Mouse (Mus musculus): ENCODE data around the gene Krtap4-1. TPM values are rescaled to one million over a fixed set of nuclear protein-coding genes. Genes with fewer than 3 reads are reported as not detected.
"Not testable (repeated sequence)": the region's sequence is repeated elsewhere in the genome, so short reads cannot be mapped to it uniquely, and the experiment has no call there.

Krtap4-1 gene
- polyA plus RNA-seq (2015; fragmentation: Nextera tagmentation; extraction: Ambion mirVana) = not detected in 2 replicates

DNA sequence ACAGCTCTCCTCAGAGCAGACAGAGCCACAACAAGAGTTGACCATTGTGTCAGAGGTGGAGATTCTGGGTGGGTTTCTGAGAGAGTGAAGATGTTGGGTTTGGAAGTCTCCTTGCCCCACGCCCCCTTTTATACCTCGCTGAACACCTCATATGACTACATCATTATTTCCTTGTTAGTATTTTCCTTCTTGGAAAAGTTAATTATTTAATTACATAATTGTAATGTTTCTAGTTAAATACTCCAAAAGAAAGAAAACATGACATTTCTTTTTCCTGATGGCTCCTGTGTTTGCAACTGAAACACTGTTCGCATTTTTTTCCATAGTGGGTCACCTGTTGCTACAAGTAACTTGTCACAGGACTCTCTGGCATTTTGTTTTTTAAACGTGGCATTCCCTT lies at the start of gene Krtap4-1:
TSS of gene Krtap4-1 (minus strand) at position 101 of the 400 bp plus-strand sequence.
- H3K4me2 ChIP-seq = no peak within 1 kb of the TSS
- ATAC-seq (ENCODE audit: low read depth) = no peak
- 86% methylated on average over 4 of the region's 4 CpGs for WGBS

DNA sequence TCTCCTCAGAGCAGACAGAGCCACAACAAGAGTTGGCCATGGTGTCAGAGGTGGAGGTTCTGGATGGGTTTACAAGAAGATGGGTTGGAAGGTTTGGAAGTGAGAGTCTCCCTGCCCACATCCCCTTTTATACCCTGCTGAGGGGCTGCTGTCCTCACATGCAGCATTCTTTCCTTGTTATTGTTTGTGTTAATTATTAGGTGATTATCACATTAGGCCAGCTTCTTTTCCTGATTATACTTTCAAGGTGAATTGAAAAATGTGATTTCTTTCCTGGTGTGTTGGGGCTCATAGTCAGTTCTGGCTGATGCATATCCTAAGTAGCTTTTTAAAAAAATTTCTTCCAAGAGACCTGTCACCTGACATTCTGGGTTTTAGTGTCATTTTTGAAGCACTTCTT lies 37.8 kb upstream of the Krtap4-1 start, which contains the start of gene Krtap4-6:
TSS of gene Krtap4-6 (minus strand) at position 101 of the 400 bp plus-strand sequence.
- Histone ChIP-seq H3K4me1 (replicated peaks) (no peaks in the 10 kb centered on the region), H3K36me3 (no peaks in the 10 kb centered on the region), H3K4me2 (no peak within 1 kb of the TSS), H3K4me3 (no peak within 1 kb of the TSS), H3K27ac (replicated peaks) (no peak within 1 kb of the TSS), H3K9me3 (no peaks in the 10 kb centered on the region), H3K27me3 (no peaks in the 10 kb centered on the region), H3K9ac (no peak within 1 kb of the TSS)
- no peak for ATAC-seq (ENCODE audit: low read depth)

More for the DNA sequence above, at the start of gene Krtap4-1:
- Histone ChIP-seq H3K36me3 (no peaks in the 10 kb centered on the region), H3K9me3 (no peaks in the 10 kb centered on the region), H3K27ac (replicated peaks) (no peak within 1 kb of the TSS), H3K4me3 (no peak within 1 kb of the TSS), H3K27me3 (no peaks in the 10 kb centered on the region), H3K4me1 (replicated peaks) (no peaks in the 10 kb centered on the region), H3K9ac (no peak within 1 kb of the TSS)

GRCm38 (mm10) chr11:99662802-99663201 lies 34.8 kb upstream of the Krtap4-1 start:
- WGBS = 86% methylated on average over 10 of the region's 10 CpGs
- Histone ChIP-seq H3K4me2 (no peak overlapping the region), H3K9me3 (no peaks in the 10 kb centered on the region), H3K4me3 (no peak overlapping the region), H3K27me3 (no peaks in the 10 kb centered on the region), H3K27ac (replicated peaks) (no peak overlapping the region), H3K4me1 (replicated peaks) (no peaks in the 10 kb centered on the region), H3K36me3 (no peaks in the 10 kb centered on the region), H3K9ac (no peak overlapping the region)
- ATAC-seq (ENCODE audit: low read depth) = no peak

- Histone ChIP-seq H3K9me3 (no peaks in the 10 kb centered on the region), H3K9ac (no peak overlapping the region), H3K36me3 (no peaks in the 10 kb centered on the region), H3K27me3 (no peaks in the 10 kb centered on the region), H3K4me3 (no peak overlapping the region), H3K4me2 (no peak overlapping the region), H3K4me1 (replicated peaks) (no peaks in the 10 kb centered on the region), H3K27ac (replicated peaks) (no peak overlapping the region)
- ATAC-seq (ENCODE audit: low read depth) = no peak
- WGBS = 77% methylated on average over 4 of the region's 4 CpGs
Measured at GRCm38 (mm10) chr11:99659256-99659655, 31.2 kb upstream of the Krtap4-1 start.

DNA sequence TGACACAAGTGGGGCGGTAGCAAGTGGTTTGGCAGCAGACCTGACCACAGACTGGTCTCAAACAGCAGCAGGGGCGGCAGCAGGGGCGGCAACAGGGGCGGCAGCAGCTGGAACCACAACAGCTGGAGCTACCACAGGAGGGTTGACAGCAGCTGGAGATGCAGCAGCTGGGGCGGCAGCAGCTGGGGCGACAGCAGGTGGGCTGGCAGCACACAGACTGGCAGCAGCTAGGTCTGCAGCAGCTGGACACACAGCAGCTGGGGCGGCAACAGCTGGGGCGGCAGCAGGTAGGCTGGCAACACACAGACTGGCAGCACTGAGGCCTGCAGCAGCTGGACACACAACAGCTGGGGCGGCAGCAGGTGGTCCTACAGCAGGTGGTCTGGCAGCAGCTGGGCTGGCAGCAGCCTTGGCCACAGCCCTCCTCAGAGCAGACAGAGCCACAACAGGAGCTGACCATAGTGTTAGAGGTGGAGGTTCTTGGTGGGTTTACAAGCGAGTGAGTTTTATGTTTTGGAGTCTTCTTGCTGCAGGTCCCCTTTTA lies 30.5 kb upstream of the Krtap4-1 start, which contains the start of gene Gm11563:
TSS of gene Gm11563 (minus strand) at position 494 of the 544 bp plus-strand sequence.
- H3K4me1 ChIP-seq (replicated peaks); H3K36me3 ChIP-seq; H3K27me3 ChIP-seq; H3K9ac ChIP-seq; ATAC-seq (ENCODE audit: low read depth); H3K9me3 ChIP-seq; H3K27ac ChIP-seq (replicated peaks); H3K4me2 ChIP-seq; H3K4me3 ChIP-seq: not testable (repeated sequence)
- 57% methylated on average over 10 of the region's 10 CpGs for WGBS

DNA sequence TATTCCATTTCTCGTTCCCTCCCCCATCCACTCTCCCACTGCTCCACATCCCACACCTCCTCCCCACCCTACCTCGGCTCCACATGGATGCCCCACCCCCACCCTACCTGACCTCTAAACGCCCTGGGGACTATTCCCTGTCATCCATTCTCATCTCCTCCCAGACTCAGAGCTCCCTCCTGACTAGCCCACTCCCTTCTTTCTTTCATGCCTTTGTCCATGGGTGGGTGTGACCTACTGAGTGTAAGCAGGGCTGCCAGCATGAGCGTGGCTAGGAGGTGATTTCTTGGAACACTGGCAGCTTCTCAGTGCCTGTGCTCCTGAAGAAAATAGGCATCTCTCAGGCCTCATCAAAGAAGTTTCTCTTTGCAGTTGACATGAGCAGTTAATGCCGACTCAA lies 29.0 kb upstream of the Krtap4-1 start:
- H3K4me2 ChIP-seq = no peak overlapping the region
- no peak overlapping the region for H3K27ac ChIP-seq (replicated peaks)
- WGBS = 40% methylated on average over 5 of the region's 5 CpGs
- no peaks in the 10 kb centered on the region for H3K9me3 ChIP-seq
- ATAC-seq (ENCODE audit: low read depth) = no peak
- no peak overlapping the region for H3K9ac ChIP-seq
- no peaks in the 10 kb centered on the region for H3K4me1 ChIP-seq (replicated peaks)
- no peaks in the 10 kb centered on the region for H3K36me3 ChIP-seq
- H3K4me3 ChIP-seq = no peak overlapping the region
- H3K27me3 ChIP-seq = no peaks in the 10 kb centered on the region

DNA sequence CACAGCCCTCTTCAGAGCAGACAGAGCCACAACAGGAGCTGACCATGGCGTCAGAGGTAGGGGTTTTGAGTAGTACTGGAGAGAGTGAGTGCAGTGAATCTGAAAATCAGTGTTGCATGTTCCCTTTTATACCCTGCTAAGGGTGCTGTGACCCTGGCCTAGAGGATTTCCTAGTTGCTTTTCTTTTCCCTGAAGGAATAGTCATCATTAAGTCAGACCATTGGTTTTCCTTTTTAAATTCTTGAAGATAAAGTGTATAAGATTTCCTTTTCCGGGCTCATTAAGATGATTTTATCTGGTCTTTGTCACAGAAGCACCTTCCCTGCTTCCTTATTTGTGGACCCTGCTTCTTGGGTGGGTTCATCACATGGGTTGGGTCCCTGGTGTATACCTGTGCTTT lies 22.1 kb upstream of the Krtap4-1 start, which contains the start of gene Gm11555:
TSS of gene Gm11555 (minus strand) at position 101 of the 400 bp plus-strand sequence.
- Histone ChIP-seq H3K4me2 (no peak within 1 kb of the TSS), H3K9ac (no peak within 1 kb of the TSS), H3K4me1 (replicated peaks) (no peaks in the 10 kb centered on the region), H3K27me3 (no peaks in the 10 kb centered on the region), H3K36me3 (no peaks in the 10 kb centered on the region), H3K4me3 (no peak within 1 kb of the TSS), H3K9me3 (no peaks in the 10 kb centered on the region), H3K27ac (replicated peaks) (no peak within 1 kb of the TSS)
- ATAC-seq (ENCODE audit: low read depth) = no peak
- 82% methylated on average over 2 of the region's 2 CpGs for WGBS

DNA sequence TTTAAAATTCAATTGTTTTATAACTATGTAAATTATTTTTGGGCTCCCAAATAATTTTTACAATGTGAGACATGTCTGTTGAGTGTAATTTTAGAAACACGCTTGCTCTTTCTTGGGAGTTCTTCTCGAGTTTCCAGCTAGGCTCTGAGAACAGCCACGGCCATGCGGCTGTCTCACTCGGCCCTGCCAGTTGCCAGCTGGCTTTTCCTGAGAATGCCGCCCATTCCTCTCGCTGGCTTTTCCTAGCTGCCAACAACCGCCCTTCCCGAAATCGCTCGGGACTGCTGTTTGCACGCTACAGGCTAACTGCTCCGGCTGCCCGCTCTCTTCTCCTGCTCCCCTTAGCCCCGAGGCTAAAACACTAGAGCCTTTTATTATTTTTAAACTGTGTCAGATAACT lies 18.4 kb upstream of the Krtap4-1 start:
- ATAC-seq (ENCODE audit: low read depth) = no peak
- Histone ChIP-seq H3K9ac (no peak overlapping the region), H3K4me1 (replicated peaks) (no peaks in the 10 kb centered on the region), H3K4me3 (no peak overlapping the region), H3K27ac (replicated peaks) (no peak overlapping the region), H3K4me2 (no peak overlapping the region), H3K27me3 (no peaks in the 10 kb centered on the region), H3K9me3 (no peaks in the 10 kb centered on the region), H3K36me3 (no peaks in the 10 kb centered on the region)
- 90% methylated on average over 15 of the region's 15 CpGs for WGBS

DNA sequence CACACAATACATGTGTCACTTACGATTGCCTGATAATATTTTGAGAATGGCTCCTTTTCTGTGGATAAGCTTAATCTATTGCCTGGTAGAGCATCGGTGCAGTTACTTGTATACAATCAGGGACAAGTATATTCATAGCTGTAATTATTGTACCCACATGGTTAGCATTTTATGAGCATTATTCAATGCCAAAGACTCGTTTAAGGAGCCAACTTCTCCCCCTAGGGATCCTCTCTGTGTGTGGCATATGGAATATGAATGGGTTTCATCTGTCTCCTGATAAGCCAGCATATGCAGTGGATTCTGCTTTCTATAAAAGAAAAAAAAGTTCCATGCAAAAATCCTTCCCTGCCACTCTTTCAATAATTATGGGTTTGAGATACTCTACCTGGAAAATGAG lies 16.3 kb upstream of the Krtap4-1 start:
- H3K4me3 ChIP-seq = no peak overlapping the region
- no peaks in the 10 kb centered on the region for H3K9me3 ChIP-seq
- H3K9ac ChIP-seq = no peak overlapping the region
- 60% methylated on average over 3 of the region's 3 CpGs for WGBS
- no peak overlapping the region for H3K27ac ChIP-seq (replicated peaks)
- H3K4me2 ChIP-seq = no peak overlapping the region
- ATAC-seq (ENCODE audit: low read depth) = no peak
- no peaks in the 10 kb centered on the region for H3K27me3 ChIP-seq
- H3K36me3 ChIP-seq = no peaks in the 10 kb centered on the region
- no peaks in the 10 kb centered on the region for H3K4me1 ChIP-seq (replicated peaks)

DNA sequence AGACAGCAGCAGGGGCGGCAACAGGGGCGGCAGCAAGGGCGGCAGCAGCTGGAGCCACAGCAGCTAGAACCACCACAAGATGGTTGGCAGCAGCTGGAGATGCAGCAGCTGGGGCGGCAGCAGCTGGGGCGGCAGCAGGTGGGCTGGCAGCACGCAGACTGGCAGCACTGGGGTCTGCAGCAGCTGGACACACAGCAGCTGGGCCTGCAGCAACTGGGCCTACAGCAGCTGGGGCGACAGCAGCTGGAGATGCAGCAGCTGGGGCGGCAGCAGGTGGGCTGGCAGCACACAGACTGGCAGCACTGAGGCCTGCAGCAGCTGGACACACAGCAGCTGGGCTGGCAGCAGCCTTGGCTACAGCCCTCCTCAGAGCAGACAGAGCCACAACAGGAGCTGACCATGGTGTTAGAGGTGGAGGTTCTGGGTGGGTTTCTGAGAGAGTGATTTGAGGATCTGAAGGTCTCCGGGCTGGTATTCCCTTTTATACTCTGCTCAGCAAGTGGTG lies 15.6 kb upstream of the Krtap4-1 start, which contains the start of gene Krtap4-7:
TSS of gene Krtap4-7 (minus strand) at position 455 of the 505 bp plus-strand sequence.
- not testable (repeated sequence) for H3K36me3 ChIP-seq; H3K9me3 ChIP-seq; H3K9ac ChIP-seq; H3K4me3 ChIP-seq; H3K27me3 ChIP-seq; H3K27ac ChIP-seq (replicated peaks); ATAC-seq (ENCODE audit: low read depth); H3K4me1 ChIP-seq (replicated peaks); H3K4me2 ChIP-seq
- 83% methylated on average over 9 of the region's 9 CpGs for WGBS

DNA sequence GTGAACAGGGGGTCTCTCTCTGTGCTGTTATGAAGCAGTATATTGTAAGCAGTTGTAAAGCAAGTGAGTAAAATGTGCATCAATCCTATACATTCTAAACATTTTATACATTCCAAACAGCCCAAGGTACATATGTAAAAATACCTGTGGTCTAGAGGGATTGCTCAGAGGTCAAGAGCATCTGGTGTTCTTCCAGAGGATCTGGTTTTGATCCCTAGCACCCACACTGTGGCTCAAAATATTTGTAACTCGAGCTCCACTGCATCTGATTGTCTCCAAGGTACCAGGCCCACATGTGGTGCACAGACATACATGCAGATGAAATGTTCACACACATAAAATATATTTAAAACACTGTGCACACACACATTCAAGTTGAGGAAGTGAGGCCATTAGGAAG lies 12.9 kb upstream of the Krtap4-1 start:
- H3K4me2 ChIP-seq = no peak overlapping the region
- no peaks in the 10 kb centered on the region for H3K36me3 ChIP-seq
- WGBS = 42% methylated on average over 1 of the region's 1 CpGs
- ATAC-seq (ENCODE audit: low read depth) = no peak
- no peak overlapping the region for H3K27ac ChIP-seq (replicated peaks)
- no peak overlapping the region for H3K4me3 ChIP-seq
- no peaks in the 10 kb centered on the region for H3K4me1 ChIP-seq (replicated peaks)
- H3K27me3 ChIP-seq = no peaks in the 10 kb centered on the region
- no peaks in the 10 kb centered on the region for H3K9me3 ChIP-seq
- H3K9ac ChIP-seq = no peak overlapping the region

DNA sequence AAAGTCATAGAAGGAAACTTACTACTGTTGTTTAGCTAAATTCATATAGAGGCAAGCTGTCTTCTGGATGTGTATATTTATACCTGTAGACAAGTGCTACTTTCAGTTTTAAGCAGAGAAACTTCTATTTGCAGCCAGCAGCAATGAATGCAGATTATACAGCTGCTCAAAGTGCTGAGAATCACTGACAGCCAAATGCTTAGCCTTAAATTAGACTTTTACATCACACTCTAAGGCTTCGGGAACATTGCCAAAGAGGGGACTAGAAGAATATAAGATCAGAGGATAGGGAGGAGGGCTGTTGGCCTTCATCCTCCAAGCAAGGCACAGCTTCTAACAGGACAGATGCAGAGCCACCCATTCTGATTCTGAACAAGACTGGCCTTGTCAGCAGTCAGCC lies 9.0 kb upstream of the Krtap4-1 start:
- WGBS = 77% methylated on average over 1 of the region's 1 CpGs
- no peak for ATAC-seq (ENCODE audit: low read depth)
- Histone ChIP-seq H3K9ac (no peak overlapping the region), H3K27ac (replicated peaks) (no peak overlapping the region), H3K9me3 (no peaks in the 10 kb centered on the region), H3K4me2 (no peak overlapping the region), H3K36me3 (no peaks in the 10 kb centered on the region), H3K4me1 (replicated peaks) (no peaks in the 10 kb centered on the region), H3K27me3 (no peaks in the 10 kb centered on the region), H3K4me3 (no peak overlapping the region)

DNA sequence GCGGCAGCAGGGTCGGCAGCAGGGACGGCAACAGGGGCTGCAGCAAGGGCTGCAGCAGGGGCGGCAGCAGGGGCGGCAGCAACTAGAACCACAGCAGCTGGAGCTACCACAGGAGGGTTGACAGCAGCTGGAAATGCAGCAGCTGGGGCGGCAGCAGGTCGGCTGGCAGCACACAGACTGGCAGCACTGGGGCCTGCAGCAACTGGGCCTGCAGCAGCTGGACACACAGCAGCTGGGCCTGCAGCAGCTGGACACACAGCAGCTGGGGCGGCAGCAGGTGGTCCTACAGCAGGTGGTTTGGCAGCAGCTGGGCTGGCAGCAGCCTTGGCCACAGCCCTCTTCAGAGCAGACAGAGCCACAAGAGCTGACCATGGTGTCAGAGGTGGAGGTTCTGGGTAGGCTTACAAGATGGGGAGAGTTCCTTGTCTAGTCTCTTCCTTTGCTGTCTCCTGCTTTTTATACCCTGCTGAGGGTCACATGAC lies 6.7 kb upstream of the Krtap4-1 start, which contains the start of gene Krtap4-2:
TSS of gene Krtap4-2 (minus strand) at position 432 of the 482 bp plus-strand sequence.
- no peaks in the 10 kb centered on the region for H3K27me3 ChIP-seq
- H3K4me2 ChIP-seq = no peak within 1 kb of the TSS
- H3K9me3 ChIP-seq = no peaks in the 10 kb centered on the region
- no peak within 1 kb of the TSS for H3K27ac ChIP-seq (replicated peaks)
- ATAC-seq (ENCODE audit: low read depth) = no peak
- 43% methylated on average over 8 of the region's 8 CpGs for WGBS
- H3K4me1 ChIP-seq (replicated peaks) = no peaks in the 10 kb centered on the region
- no peak within 1 kb of the TSS for H3K9ac ChIP-seq
- no peaks in the 10 kb centered on the region for H3K36me3 ChIP-seq
- no peak within 1 kb of the TSS for H3K4me3 ChIP-seq

Measured in neural tube, embryonic 13.5 days (tissue).